Mouse (Mus musculus) bone marrow macrophage, adult 2 months (primary cell): ENCODE data around the gene Dmwd.

Experiments
- CTCF ChIP-seq: IDR thresholded peaks from 2 replicates; pipeline ENCODE4 v1.5.1; 2012; ENCODE audit warnings: low read depth, mild to moderate bottlenecking, low read length, moderate library complexity
- POLR2A ChIP-seq: IDR thresholded peaks from 2 replicates; pipeline ENCODE4 v1.6.1; 2012; ENCODE audit warnings: mild to moderate bottlenecking, low read depth, low read length, borderline replicate concordance

DNA sequence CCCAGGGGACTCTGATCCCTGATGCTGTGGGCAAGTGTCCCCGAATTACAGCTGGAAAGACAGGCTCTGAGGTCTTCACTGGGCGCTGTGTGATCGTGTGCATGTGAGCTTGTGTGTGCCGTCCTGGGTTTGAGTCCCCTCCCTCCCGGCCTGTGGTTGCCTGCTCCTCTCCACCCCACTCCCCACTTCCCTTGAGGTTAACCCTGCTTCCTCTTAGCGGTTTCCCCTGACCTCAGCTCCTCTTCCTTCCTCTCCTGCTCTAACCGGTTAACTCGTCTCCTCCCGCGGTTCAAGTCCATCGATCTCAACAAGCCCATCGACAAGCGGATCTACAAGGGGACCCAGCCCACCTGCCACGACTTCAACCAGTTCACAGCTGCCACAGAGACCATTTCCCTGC, 1.7 kb downstream of the Dmwd start:
- TF ChIP-seq CTCF (no peak), POLR2A (no peak)
